Mouse (Mus musculus): ENCODE results near the gene Cr2. TPM values are rescaled to one million over a fixed set of nuclear protein-coding genes. Genes with fewer than 3 reads are reported as not detected.

Cr2 gene
- polyA plus RNA-seq, 1 experiment from 2014 or later: 0.28 TPM

GRCm38 (mm10) chr1:195113621-195114020 lies 62.9 kb downstream of the Cr2 start:
- 88% methylated on average over 4 of the region's 4 CpGs for WGBS
- Histone ChIP-seq H3K4me3 (no peak overlapping the region), H3K9ac (no peak overlapping the region), H3K27me3 (no peaks in the 10 kb centered on the region), H3K36me3 (peaks cover 57% of the 10 kb centered on the region), H3K27ac (no peak overlapping the region), H3K4me1 (no peaks in the 10 kb centered on the region), H3K4me2 (no peak overlapping the region), H3K9me3 (no peaks in the 10 kb centered on the region)
- no peak for ATAC-seq (ENCODE audit: insufficient number of reproducible peaks, insufficient read depth, low FRiP score, low TSS enrichment, low read depth)

GRCm38 (mm10) chr1:195100693-195101092 lies 75.8 kb downstream of the Cr2 start:
- Histone ChIP-seq H3K27ac (no peak overlapping the region), H3K4me3 (no peak overlapping the region), H3K27me3 (no peaks in the 10 kb centered on the region), H3K4me2 (no peak overlapping the region), H3K36me3 (peaks cover 56% of the 10 kb centered on the region), H3K9me3 (no peaks in the 10 kb centered on the region), H3K9ac (no peak overlapping the region), H3K4me1 (no peaks in the 10 kb centered on the region)
- WGBS: 88% methylated on average over 4 of the region's 4 CpGs
- no peak for ATAC-seq (ENCODE audit: insufficient number of reproducible peaks, insufficient read depth, low FRiP score, low TSS enrichment, low read depth)

- peaks cover 40% of the 10 kb centered on the region for H3K36me3 ChIP-seq
- H3K27ac ChIP-seq: no peak overlapping the region
- no peak overlapping the region for H3K4me3 ChIP-seq
- 98% methylated on average over 1 of the region's 1 CpGs for WGBS
- H3K4me2 ChIP-seq: no peak overlapping the region
- H3K9ac ChIP-seq: no peak overlapping the region
- no peaks in the 10 kb centered on the region for H3K27me3 ChIP-seq
- H3K9me3 ChIP-seq: no peaks in the 10 kb centered on the region
- H3K4me1 ChIP-seq: no peaks in the 10 kb centered on the region; the same call in 1 of the 2 replicates
- ATAC-seq (ENCODE audit: insufficient number of reproducible peaks, insufficient read depth, low FRiP score, low TSS enrichment, low read depth): no peak
Observed at GRCm38 (mm10) chr1:195098004-195098403, 78.5 kb downstream of the Cr2 start.

- Histone ChIP-seq H3K9ac (peak within 1 kb of the TSS; percentile 64), H3K27me3 (no peaks in the 10 kb centered on the region), H3K4me1 (peaks cover 11% of the 10 kb centered on the region), H3K27ac (no peak within 1 kb of the TSS), H3K4me2 (peak within 1 kb of the TSS; percentile 71), H3K36me3 (peaks cover 10% of the 10 kb centered on the region), H3K9me3 (no peaks in the 10 kb centered on the region), H3K4me3 (peak within 1 kb of the TSS; percentile 47)
- WGBS: 3% methylated on average over 14 of the region's 14 CpGs
- peak; percentile 92 for ATAC-seq (ENCODE audit: insufficient number of reproducible peaks, insufficient read depth, low FRiP score, low TSS enrichment, low read depth)
Observed at GRCm38 (mm10) chr1:195092220-195092720, 84.2 kb downstream of the Cr2 start, which contains the start of gene Cd46. Gene Cd46 (minus strand): TSS chr1:195092249.

GRCm38 (mm10) chr1:195091699-195092219 lies 84.8 kb downstream of the Cr2 start:
- Histone ChIP-seq H3K27me3 (no peaks in the 10 kb centered on the region), H3K27ac (no peak overlapping the region), H3K4me2 (peak overlapping the region; percentile 71), H3K9ac (peak overlapping the region; percentile 64), H3K4me3 (peak overlapping the region; percentile 47), H3K4me1 (peaks cover 11% of the 10 kb centered on the region), H3K36me3 (peaks cover 6% of the 10 kb centered on the region; the same call in 1 of the 2 replicates), H3K9me3 (no peaks in the 10 kb centered on the region)
- peak; percentile 44 for ATAC-seq (ENCODE audit: insufficient number of reproducible peaks, insufficient read depth, low FRiP score, low TSS enrichment, low read depth)
- WGBS: 17% methylated on average over 11 of the region's 11 CpGs

Other genes with a start within 250 kb of the Cr2 start
- 60.5 and 62.9 TPM in 2 replicates for gene Cd34, start 237.9 kb downstream of the Cr2 start, polyA plus RNA-seq (2015; fragmentation: Nextera tagmentation; extraction: Ambion mirVana)
- gene Cd46, start 84.5 kb downstream of the Cr2 start, polyA plus RNA-seq (2015; fragmentation: Nextera tagmentation; extraction: Ambion mirVana): 1.1 and 1.2 TPM in 2 replicates
- gene Cr1l, start 45.1 kb downstream of the Cr2 start, polyA plus RNA-seq (2015; fragmentation: Nextera tagmentation; extraction: Ambion mirVana): 58.7 and 60.1 TPM in 2 replicates